Mouse (Mus musculus) limb, embryonic 15.5 days (tissue): ENCODE data around the gene Gm20388. TPM values are rescaled to one million over a fixed set of nuclear protein-coding genes. Genes with fewer than 3 reads are reported as not detected.
A peak's percentile ranks its signal among the peaks of the same experiment; 100 is the strongest.

Experiments used
- ATAC-seq: fragments of 200-750 bp; cut with Nextera tagmentation; 2 replicates; pipeline ENCODE4 v1.8.0; 2017; ENCODE audit warnings: low read depth, moderate TSS enrichment; ENCODE audit not compliant: insufficient number of reproducible peaks, low FRiP score, low TSS enrichment
- H3K27ac ChIP-seq: fragments of 300-500 bp; sonication (generic); 2 replicates; pipeline ENCODE4 v1.5.1; 2015; ENCODE audit warnings: moderate library complexity, mild to moderate bottlenecking, inconsistent platforms
- H3K27me3 ChIP-seq: fragments of 300-500 bp; sonication (generic); 2 replicates; pipeline ENCODE4 v1.6.1; 2015; ENCODE audit warnings: inconsistent platforms
- H3K36me3 ChIP-seq: fragments of 300-500 bp; sonication (generic); 2 replicates; pipeline ENCODE4 v1.6.1; 2015; ENCODE audit warnings: inconsistent platforms
- H3K4me1 ChIP-seq: fragments of 300-500 bp; sonication (generic); 2 replicates; pipeline ENCODE4 v1.6.1; 2015; ENCODE audit warnings: inconsistent platforms
- H3K4me2 ChIP-seq: fragments of 300-500 bp; sonication (generic); 2 replicates; pipeline ENCODE4 v1.6.1; 2015; ENCODE audit warnings: mild to moderate bottlenecking, inconsistent platforms
- H3K4me3 ChIP-seq: fragments of 300-500 bp; sonication (generic); 2 replicates; pipeline ENCODE4 v1.5.1; 2015; ENCODE audit warnings: mild to moderate bottlenecking, inconsistent platforms
- H3K9ac ChIP-seq: fragments of 300-500 bp; sonication (generic); 2 replicates; pipeline ENCODE4 v1.6.1; 2015; ENCODE audit warnings: inconsistent platforms
- H3K9me3 ChIP-seq: fragments of 300-500 bp; sonication (generic); 2 replicates; pipeline ENCODE4 v1.6.1; 2016; ENCODE audit warnings: inconsistent platforms
- WGBS: fragments of 180-500 bp; shearing (Covaris S2); methylation state at CpG from one replicate; pipeline ENCODE4 v1.1.7; 2015; 5-methylcytosine and 5-hydroxymethylcytosine counted together
- polyA plus RNA-seq: library from polyadenylated mRNA; unstranded; fragments of >200 nt; fragmentation: Nextera tagmentation; extraction: Ambion mirVana; gene quantifications from 2 replicates; pipeline ENCODE4 v1.2.1, GENCODE M21; 2015

The Gm20388 gene
- polyA plus RNA-seq, 1 experiment from 2014 or later, result 4.9 TPM

GRCm38 (mm10) chr8:123657826-123658225 is 3747.2 kb downstream of the Gm20388 start:
- no peak for ATAC-seq
- H3K4me3 ChIP-seq, result no peak overlapping the region
- H3K4me2 ChIP-seq, result no peak overlapping the region
- no peak overlapping the region for H3K27ac ChIP-seq
- H3K27me3 ChIP-seq, result no peaks in the 10 kb centered on the region
- H3K9ac ChIP-seq, result no peak overlapping the region
- peaks cover 19% of the 10 kb centered on the region for H3K4me1 ChIP-seq
- peaks cover 60% of the 10 kb centered on the region for H3K36me3 ChIP-seq
- H3K9me3 ChIP-seq, result no peaks in the 10 kb centered on the region
- WGBS, result 95% methylated on average over 8 of the region's 8 CpGs

- WGBS, result 71% methylated on average over 10 of the region's 10 CpGs
- Histone ChIP-seq H3K9me3 (no peaks in the 10 kb centered on the region), H3K27me3 (no peaks in the 10 kb centered on the region), H3K9ac (no peak overlapping the region), H3K36me3 (peaks cover 77% of the 10 kb centered on the region), H3K27ac (no peak overlapping the region), H3K4me3 (no peak overlapping the region), H3K4me1 (peaks cover 15% of the 10 kb centered on the region), H3K4me2 (no peak overlapping the region)
- no peak for ATAC-seq
These were observed 3748.9 kb downstream of the Gm20388 start for GRCm38 (mm10) chr8:123659469-123660057.

- no peaks in the 10 kb centered on the region for H3K27me3 ChIP-seq
- peaks cover 70% of the 10 kb centered on the region for H3K36me3 ChIP-seq
- H3K9ac ChIP-seq, result no peak overlapping the region
- H3K9me3 ChIP-seq, result no peaks in the 10 kb centered on the region
- no peak for ATAC-seq
- H3K4me2 ChIP-seq, result no peak overlapping the region
- H3K4me3 ChIP-seq, result no peak overlapping the region
- H3K4me1 ChIP-seq, result no peaks in the 10 kb centered on the region
- no peak overlapping the region for H3K27ac ChIP-seq
- 89% methylated on average over 11 of the region's 11 CpGs for WGBS
These were observed 3750.9 kb downstream of the Gm20388 start for GRCm38 (mm10) chr8:123661515-123661914.

- H3K4me1 ChIP-seq, result peaks cover 3% of the 10 kb centered on the region
- no peak for ATAC-seq
- H3K4me3 ChIP-seq, result no peak overlapping the region
- H3K9ac ChIP-seq, result no peak overlapping the region
- no peaks in the 10 kb centered on the region for H3K27me3 ChIP-seq
- no peak overlapping the region for H3K4me2 ChIP-seq
- WGBS, result 70% methylated on average over 6 of the region's 6 CpGs
- H3K36me3 ChIP-seq, result peaks cover 36% of the 10 kb centered on the region
- H3K27ac ChIP-seq, result no peak overlapping the region
- H3K9me3 ChIP-seq, result no peaks in the 10 kb centered on the region
These were observed 3754.9 kb downstream of the Gm20388 start for GRCm38 (mm10) chr8:123665580-123665979.

- Histone ChIP-seq H3K4me1 (peaks cover 3% of the 10 kb centered on the region), H3K36me3 (peaks cover 24% of the 10 kb centered on the region), H3K9me3 (no peaks in the 10 kb centered on the region), H3K4me2 (no peak overlapping the region), H3K4me3 (no peak overlapping the region), H3K9ac (no peak overlapping the region), H3K27ac (no peak overlapping the region), H3K27me3 (no peaks in the 10 kb centered on the region)
- ATAC-seq, result no peak
- 88% methylated on average over 1 of the region's 1 CpGs for WGBS
These were observed 3756.2 kb downstream of the Gm20388 start for GRCm38 (mm10) chr8:123666832-123667231.

- no peak overlapping the region for H3K27ac ChIP-seq
- H3K4me2 ChIP-seq, result no peak overlapping the region
- peaks cover 3% of the 10 kb centered on the region for H3K4me1 ChIP-seq
- WGBS, result 30% methylated on average over 4 of the region's 4 CpGs
- peaks cover 8% of the 10 kb centered on the region for H3K36me3 ChIP-seq
- no peaks in the 10 kb centered on the region for H3K27me3 ChIP-seq
- H3K9ac ChIP-seq, result no peak overlapping the region
- H3K4me3 ChIP-seq, result no peak overlapping the region
- no peaks in the 10 kb centered on the region for H3K9me3 ChIP-seq
- ATAC-seq, result no peak
These were observed 3758.0 kb downstream of the Gm20388 start for GRCm38 (mm10) chr8:123668681-123669080.

- H3K4me2 ChIP-seq, result no peak overlapping the region
- no peak overlapping the region for H3K9ac ChIP-seq
- H3K9me3 ChIP-seq, result no peaks in the 10 kb centered on the region
- no peak overlapping the region for H3K4me3 ChIP-seq
- no peak overlapping the region for H3K27ac ChIP-seq
- ATAC-seq, result no peak
- H3K27me3 ChIP-seq, result no peaks in the 10 kb centered on the region
- peaks cover 10% of the 10 kb centered on the region for H3K4me1 ChIP-seq
- no peaks in the 10 kb centered on the region for H3K36me3 ChIP-seq
- 54% methylated on average over 7 of the region's 7 CpGs for WGBS
These were observed 3760.1 kb downstream of the Gm20388 start for GRCm38 (mm10) chr8:123670766-123671165.

- Histone ChIP-seq H3K9ac (no peak overlapping the region), H3K4me2 (no peak overlapping the region), H3K4me1 (peaks cover 10% of the 10 kb centered on the region), H3K27me3 (no peaks in the 10 kb centered on the region), H3K36me3 (no peaks in the 10 kb centered on the region), H3K9me3 (no peaks in the 10 kb centered on the region), H3K27ac (no peak overlapping the region), H3K4me3 (no peak overlapping the region)
- ATAC-seq, result no peak
- 65% methylated on average over 7 of the region's 7 CpGs for WGBS
These were observed 3760.8 kb downstream of the Gm20388 start for GRCm38 (mm10) chr8:123671454-123671853.

- Histone ChIP-seq H3K27me3 (no peaks in the 10 kb centered on the region), H3K27ac (no peak overlapping the region), H3K4me2 (no peak overlapping the region), H3K36me3 (no peaks in the 10 kb centered on the region), H3K9me3 (no peaks in the 10 kb centered on the region), H3K4me1 (peaks cover 10% of the 10 kb centered on the region), H3K4me3 (no peak overlapping the region), H3K9ac (no peak overlapping the region)
- ATAC-seq, result no peak
- WGBS, result 60% methylated on average over 6 of the region's 6 CpGs
These were observed 3762.0 kb downstream of the Gm20388 start for GRCm38 (mm10) chr8:123672648-123673047.

GRCm38 (mm10) chr8:123675611-123676010 is 3765.0 kb downstream of the Gm20388 start:
- Histone ChIP-seq H3K27ac (no peak overlapping the region), H3K4me1 (peaks cover 8% of the 10 kb centered on the region), H3K36me3 (no peaks in the 10 kb centered on the region), H3K4me3 (no peak overlapping the region), H3K9me3 (no peaks in the 10 kb centered on the region), H3K27me3 (no peaks in the 10 kb centered on the region), H3K4me2 (no peak overlapping the region), H3K9ac (no peak overlapping the region)
- 34% methylated on average over 5 of the region's 5 CpGs for WGBS
- no peak for ATAC-seq

GRCm38 (mm10) chr8:123678390-123678789 is 3767.7 kb downstream of the Gm20388 start:
- Histone ChIP-seq H3K9ac (no peak overlapping the region), H3K4me1 (peaks cover 12% of the 10 kb centered on the region), H3K4me2 (no peak overlapping the region), H3K27me3 (no peaks in the 10 kb centered on the region), H3K27ac (no peak overlapping the region), H3K4me3 (no peak overlapping the region), H3K36me3 (no peaks in the 10 kb centered on the region), H3K9me3 (no peaks in the 10 kb centered on the region)
- ATAC-seq, result no peak
- WGBS, result 89% methylated on average over 4 of the region's 4 CpGs

GRCm38 (mm10) chr8:123682073-123682761 is 3771.6 kb downstream of the Gm20388 start:
- H3K27me3 ChIP-seq, result no peaks in the 10 kb centered on the region
- H3K9ac ChIP-seq, result no peak overlapping the region
- H3K27ac ChIP-seq, result no peak overlapping the region
- 22% methylated on average over 18 of the region's 18 CpGs for WGBS
- H3K4me3 ChIP-seq, result no peak overlapping the region
- H3K4me2 ChIP-seq, result peak overlapping the region; percentile 4; the same call in 1 of the 2 replicates
- no peaks in the 10 kb centered on the region for H3K36me3 ChIP-seq
- ATAC-seq, result no peak
- no peaks in the 10 kb centered on the region for H3K9me3 ChIP-seq
- 0 out of 2 replicates have a peak, but pooled peaks cover 5% of the 10 kb centered on the region for H3K4me1 ChIP-seq
